Mouse (Mus musculus) midbrain, embryonic 14.5 days (tissue): ENCODE results near the gene Nr4a1. TPM values are rescaled to one million over a fixed set of nuclear protein-coding genes. Genes with fewer than 3 reads are reported as not detected.

ENCODE experiments used
- ATAC-seq: fragments of 200-750 bp; cut with Nextera tagmentation; 2 replicates; pipeline ENCODE4 v1.8.0; 2017; ENCODE audit warnings: moderate number of reproducible peaks, moderate library complexity; ENCODE audit not compliant: low FRiP score, low TSS enrichment
- DNase-seq: peaks from one replicate; pipeline ENCODE4 v3.0.0-alpha.2; 2015
- H3K27ac ChIP-seq: fragments of 300-500 bp; sonication (generic); replicated peaks from 2 replicates; pipeline ENCODE4 v1.5.1; 2014; ENCODE audit warnings: mild to moderate bottlenecking, low read depth, low read length, moderate library complexity
- H3K27me3 ChIP-seq: fragments of 300-500 bp; sonication (generic); 2 replicates; pipeline ENCODE4 v1.6.1; 2014; ENCODE audit warnings: low read length, control low read depth, mixed read lengths; ENCODE audit not compliant: control insufficient read depth, insufficient read depth
- H3K36me3 ChIP-seq: fragments of 300-500 bp; sonication (generic); 2 replicates; pipeline ENCODE4 v1.6.1; 2014; ENCODE audit warnings: low read length, control low read depth; ENCODE audit not compliant: control insufficient read depth, insufficient read depth
- H3K4me1 ChIP-seq: fragments of 300-500 bp; sonication (generic); 2 replicates; pipeline ENCODE4 v1.6.1; 2014; ENCODE audit warnings: mild to moderate bottlenecking, antibody characterized with exemption, low read length, control low read depth; ENCODE audit not compliant: control insufficient read depth, insufficient read depth
- H3K4me2 ChIP-seq: fragments of 300-500 bp; sonication (generic); 2 replicates; pipeline ENCODE4 v1.6.1; 2014; ENCODE audit warnings: mild to moderate bottlenecking, low read length, moderate library complexity
- H3K4me3 ChIP-seq: fragments of 300-500 bp; sonication (generic); replicated peaks from 2 replicates; pipeline ENCODE4 v1.5.1; 2014; ENCODE audit warnings: low read depth, low read length
- H3K9ac ChIP-seq: fragments of 300-500 bp; sonication (generic); replicated peaks from 2 replicates; pipeline ENCODE4 v1.6.1; 2014; ENCODE audit warnings: mild to moderate bottlenecking, low read length, moderate library complexity
- H3K9me3 ChIP-seq: fragments of 300-500 bp; sonication (generic); 2 replicates; pipeline ENCODE4 v1.6.1; 2016; ENCODE audit warnings: low read length, control low read depth, mixed read lengths; ENCODE audit not compliant: control insufficient read depth
- WGBS: fragments of 180-500 bp; shearing (Covaris S2); extraction: QIAGEN DNeasy Blood & Tissue Kit; methylation state at CpG from one replicate; pipeline ENCODE4 v1.1.7; 2014; 5-methylcytosine and 5-hydroxymethylcytosine counted together
- polyA plus RNA-seq: library from polyadenylated mRNA; unstranded; fragments of >200 nt; fragmentation: Nextera tagmentation; extraction: Ambion mirVana; gene quantifications from 2 replicates; pipeline ENCODE4 v1.2.1, GENCODE M21; 2014

The Nr4a1 gene
- polyA plus RNA-seq, 1 experiment from 2014 or later, result 2.9 TPM

DNA sequence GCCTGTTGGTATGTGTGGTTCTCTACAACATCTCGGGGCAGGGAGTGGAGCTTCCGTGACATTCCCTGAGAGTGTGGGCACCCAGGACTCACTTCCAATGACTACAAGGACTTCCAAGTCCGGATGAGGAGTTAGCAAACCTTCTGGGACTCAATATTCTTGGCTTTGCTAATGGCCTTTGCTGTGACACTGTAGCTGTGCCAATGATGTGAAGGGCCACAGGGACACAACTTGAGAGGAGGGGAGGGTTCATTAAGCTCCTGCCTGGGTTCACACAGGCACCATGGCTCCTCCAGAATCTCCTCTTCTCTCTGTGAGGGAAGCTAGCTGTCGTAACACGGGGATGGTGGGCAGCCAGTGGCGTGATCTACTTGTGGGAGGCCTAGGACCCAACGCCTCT is 68.6 kb downstream of the Nr4a1 start:
- WGBS, result 87% methylated on average over 7 of the region's 7 CpGs
- H3K9ac ChIP-seq, result no peak overlapping the region

DNA sequence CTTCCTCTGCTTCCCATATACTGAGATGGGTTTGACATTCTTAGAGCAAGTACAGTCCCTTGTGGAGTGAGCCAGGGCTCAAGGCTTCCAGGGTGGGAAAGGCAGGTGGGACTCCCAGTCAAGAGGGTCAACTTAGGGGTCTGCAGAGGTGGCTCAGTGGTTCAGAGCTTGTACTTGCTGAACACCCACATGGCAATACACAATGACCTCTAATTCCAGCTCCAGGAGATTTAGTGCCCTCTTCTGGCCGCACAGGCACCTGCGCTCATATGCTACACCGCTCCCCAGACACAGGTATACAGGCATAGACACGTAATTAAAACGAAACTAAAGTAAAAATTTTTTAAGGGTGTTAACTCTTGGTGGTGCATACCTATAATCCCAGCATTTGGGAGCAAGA is 69.4 kb downstream of the Nr4a1 start:
- Histone ChIP-seq H3K4me1 (no peaks in the 10 kb centered on the region), H3K36me3 (no peaks in the 10 kb centered on the region), H3K27me3 (no peaks in the 10 kb centered on the region), H3K9ac (no peak overlapping the region), H3K4me2 (no peak overlapping the region), H3K27ac (no peak overlapping the region), H3K4me3 (no peak overlapping the region), H3K9me3 (no peaks in the 10 kb centered on the region)
- no peak for ATAC-seq
- WGBS, result 94% methylated on average over 5 of the region's 5 CpGs
- no peak for DNase-seq

More for the DNA sequence above, 68.6 kb downstream of the Nr4a1 start:
- no peak for DNase-seq
- Histone ChIP-seq H3K36me3 (no peaks in the 10 kb centered on the region), H3K9me3 (no peaks in the 10 kb centered on the region), H3K4me1 (no peaks in the 10 kb centered on the region), H3K4me3 (no peak overlapping the region), H3K27ac (no peak overlapping the region), H3K27me3 (no peaks in the 10 kb centered on the region), H3K4me2 (no peak overlapping the region)
- ATAC-seq, result no peak

Other genes with a start within 250 kb of the Nr4a1 start
- not detected in 2 replicates for gene Gm47841, start 206.9 kb upstream of the Nr4a1 start, polyA plus RNA-seq
- gene Fignl2, start 175.7 kb upstream of the Nr4a1 start, polyA plus RNA-seq, result 0.09 and 0.11 TPM in 2 replicates
- not detected in 2 replicates for gene Ankrd33, start 138.5 kb upstream of the Nr4a1 start, polyA plus RNA-seq
- 3.3 and 4.4 TPM in 2 replicates for gene Acvrl1, start 125.7 kb upstream of the Nr4a1 start, polyA plus RNA-seq
- gene Acvr1b, start 80.2 kb upstream of the Nr4a1 start, polyA plus RNA-seq, result 30.4 and 39.0 TPM in 2 replicates
- gene Grasp, start 30.1 kb upstream of the Nr4a1 start, polyA plus RNA-seq, result 0.93 and 0.97 TPM in 2 replicates
- gene Atg101, start 30.0 kb downstream of the Nr4a1 start, polyA plus RNA-seq, result 61.2 and 87.4 TPM in 2 replicates
- 0.30 and 0.51 TPM in 2 replicates for gene 6030408B16Rik, start 38.9 kb downstream of the Nr4a1 start, polyA plus RNA-seq
- not detected in 2 replicates for gene Krt80, start 115.9 kb downstream of the Nr4a1 start, polyA plus RNA-seq
- gene Krt7, start 156.8 kb downstream of the Nr4a1 start, polyA plus RNA-seq, result 0.12 and 0.24 TPM in 2 replicates
- gene Krt87, start 184.5 kb downstream of the Nr4a1 start, polyA plus RNA-seq, result 0.09 and 0.26 TPM in 2 replicates
- not detected in 2 replicates for gene Krt88, start 193.5 kb downstream of the Nr4a1 start, polyA plus RNA-seq
- not detected in 2 replicates for gene Krt81, start 209.5 kb downstream of the Nr4a1 start, polyA plus RNA-seq
- 0.11 and 0.12 TPM in 2 replicates for gene Krt86, start 219.2 kb downstream of the Nr4a1 start, polyA plus RNA-seq
- not detected in 2 replicates for gene Krt83, start 237.2 kb downstream of the Nr4a1 start, polyA plus RNA-seq